Comparison of ENCODE assay signal across 1 mouse cellular context in the genomic region with DNA sequence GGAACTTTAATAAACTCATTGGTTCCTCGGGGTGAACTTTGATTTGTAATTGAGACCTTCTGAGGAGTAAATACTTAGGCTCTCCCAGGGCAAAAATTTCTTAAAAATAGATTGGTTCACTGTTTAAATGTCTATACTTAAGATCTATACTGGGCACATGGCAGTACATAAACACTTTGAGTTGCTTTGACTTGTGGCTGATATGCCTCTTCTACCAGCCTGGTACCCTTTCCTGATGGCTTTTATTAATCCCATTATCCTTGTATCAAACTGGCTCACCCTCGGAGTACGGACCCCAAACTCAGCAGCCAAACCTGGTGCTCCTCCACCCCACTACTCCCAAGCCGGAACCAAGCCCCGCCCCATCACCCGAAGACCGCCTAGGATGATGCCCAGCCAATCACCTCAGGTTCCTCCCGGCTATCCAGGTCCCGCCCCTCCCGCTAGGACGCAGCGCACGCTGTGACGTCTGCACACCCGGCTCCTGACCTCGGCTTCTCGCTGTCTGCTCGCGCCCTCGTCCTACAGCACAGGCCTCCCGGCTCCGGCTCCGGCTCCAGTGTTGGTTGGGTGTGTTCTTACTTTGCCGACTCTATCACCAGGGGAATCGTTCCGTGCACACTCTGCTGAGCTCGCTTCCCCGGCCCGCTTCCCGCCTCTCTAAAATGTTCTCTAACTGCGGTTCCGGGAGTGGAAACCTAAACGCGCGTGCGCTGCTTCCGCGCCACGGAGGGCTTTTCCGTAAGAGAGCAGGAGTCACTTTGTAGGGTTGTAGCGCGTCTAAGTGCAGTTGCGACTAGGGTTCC.
A peak's percentile ranks its signal among the peaks of the same experiment; 100 is the strongest.
TF ChIP-seq lines count a peak whose summit lies in the region.

A gene (plus strand): TSS at position 464 of the 806 bp plus-strand sequence.

TF ChIP-seq in CH12.LX, 34 proteins besides CTCF, POLR2A, EP300 and RAD21 (continued from another document):
- TF ChIP-seq MAZ (IDR thresholded peaks at IDR 0.05; ENCODE audit: low read depth, low read length) (peak; percentile 61), ZMIZ1 (IDR thresholded peaks at IDR 0.05; ENCODE audit: low read depth, low read length) (peak; percentile 91), TBP (conservative IDR thresholded peaks at IDR 0.05; ENCODE audit: low read depth, low read length) (0 out of 2 replicates have a peak, but pooled peaks have one; percentile 59), GABPA (IDR thresholded peaks at IDR 0.05; ENCODE audit: insufficient replicate concordance, low read depth, low read length) (no peak), ZKSCAN1 (IDR thresholded peaks at IDR 0.05; ENCODE audit: borderline replicate concordance, low read depth, low read length) (no peak), MYC (IDR thresholded peaks at IDR 0.05; ENCODE audit: low read depth, low read length) (peak; percentile 15; the same call in 1 of the 2 replicates), ZNF384 (IDR thresholded peaks at IDR 0.05; ENCODE audit: low read depth, low read length) (no peak), IRF4 (IDR thresholded peaks at IDR 0.05; ENCODE audit: low read depth, low read length) (peak; percentile 54), HCFC1 (IDR thresholded peaks at IDR 0.05; ENCODE audit: low read depth, low read length) (peak; percentile 65)
